Mouse (Mus musculus) lung, postnatal 10 days (tissue): ENCODE data around the gene Atxn2l.
"Not testable (repeated sequence)": the region's sequence is repeated elsewhere in the genome, so short reads cannot be mapped to it uniquely, and the experiment has no call there.

Experiments
- DNase-seq: peaks from one replicate; pipeline ENCODE4 v3.0.0; 2021

The Atxn2l gene

GRCm38 (mm10) chr7:126487617-126488385 lies 15.4 kb downstream of the Atxn2l start:
- DNase-seq = not testable (repeated sequence)

- peak; percentile 98 for DNase-seq
Observed at GRCm38 (mm10) chr7:126487052-126487483, 16.2 kb downstream of the Atxn2l start, which contains the start of gene Tufm. Tufm (plus strand) TSS chr7:126487361.

- DNase-seq = peak; percentile 95
Observed at GRCm38 (mm10) chr7:126482392-126482871, 20.8 kb downstream of the Atxn2l start.

- DNase-seq = no peak
Observed at GRCm38 (mm10) chr7:126481699-126482098, 21.5 kb downstream of the Atxn2l start.

- peak; percentile 94 for DNase-seq
Observed at GRCm38 (mm10) chr7:126474993-126475581, 28.1 kb downstream of the Atxn2l start, which contains the start of gene Sh2b1. Sh2b1 (minus strand) TSS chr7:126475424.

- no peak for DNase-seq
Observed at GRCm38 (mm10) chr7:126474486-126474955, 28.7 kb downstream of the Atxn2l start.

GRCm38 (mm10) chr7:126473470-126474086 lies 29.7 kb downstream of the Atxn2l start:
- DNase-seq = no peak

GRCm38 (mm10) chr7:126472713-126473112 lies 30.5 kb downstream of the Atxn2l start:
- DNase-seq = no peak

GRCm38 (mm10) chr7:126472306-126472705 lies 30.9 kb downstream of the Atxn2l start:
- no peak for DNase-seq

- no peak for DNase-seq
Observed at GRCm38 (mm10) chr7:126471853-126472252, 31.4 kb downstream of the Atxn2l start.

GRCm38 (mm10) chr7:126471361-126471760 lies 31.9 kb downstream of the Atxn2l start:
- no peak for DNase-seq

- DNase-seq = no peak
Observed at GRCm38 (mm10) chr7:126470077-126470476, 33.2 kb downstream of the Atxn2l start.

- no peak for DNase-seq
Observed at GRCm38 (mm10) chr7:126467834-126468627, 35.2 kb downstream of the Atxn2l start.

GRCm38 (mm10) chr7:126467271-126467670 lies 36.0 kb downstream of the Atxn2l start:
- DNase-seq = peak; percentile 70

GRCm38 (mm10) chr7:126466707-126467106 lies 36.5 kb downstream of the Atxn2l start:
- no peak for DNase-seq

- DNase-seq = no peak
Observed at GRCm38 (mm10) chr7:126466116-126466515, 37.1 kb downstream of the Atxn2l start.

- DNase-seq = peak; percentile 55
Observed at GRCm38 (mm10) chr7:126465246-126466030, 37.8 kb downstream of the Atxn2l start.

- DNase-seq = no peak
Observed at GRCm38 (mm10) chr7:126464836-126465235, 38.4 kb downstream of the Atxn2l start.

GRCm38 (mm10) chr7:126464121-126464520 lies 39.1 kb downstream of the Atxn2l start:
- DNase-seq = peak; percentile 62

GRCm38 (mm10) chr7:126463547-126463946 lies 39.7 kb downstream of the Atxn2l start:
- DNase-seq = no peak

- DNase-seq = no peak
Observed at GRCm38 (mm10) chr7:126463004-126463403, 40.2 kb downstream of the Atxn2l start, which contains the start of gene Atp2a1. Atp2a1 (minus strand) TSS chr7:126463108.

GRCm38 (mm10) chr7:126461626-126462025 lies 41.6 kb downstream of the Atxn2l start:
- DNase-seq = no peak
